Mouse (Mus musculus) yolk sac, embryonic 10.5 days (tissue): ENCODE data around the gene Kmt2c.

Source experiments
- DNase-seq: peaks from one replicate; pipeline ENCODE4 v3.0.0-alpha.2; 2017; ENCODE audit warnings: low spot score

Kmt2c gene

DNA sequence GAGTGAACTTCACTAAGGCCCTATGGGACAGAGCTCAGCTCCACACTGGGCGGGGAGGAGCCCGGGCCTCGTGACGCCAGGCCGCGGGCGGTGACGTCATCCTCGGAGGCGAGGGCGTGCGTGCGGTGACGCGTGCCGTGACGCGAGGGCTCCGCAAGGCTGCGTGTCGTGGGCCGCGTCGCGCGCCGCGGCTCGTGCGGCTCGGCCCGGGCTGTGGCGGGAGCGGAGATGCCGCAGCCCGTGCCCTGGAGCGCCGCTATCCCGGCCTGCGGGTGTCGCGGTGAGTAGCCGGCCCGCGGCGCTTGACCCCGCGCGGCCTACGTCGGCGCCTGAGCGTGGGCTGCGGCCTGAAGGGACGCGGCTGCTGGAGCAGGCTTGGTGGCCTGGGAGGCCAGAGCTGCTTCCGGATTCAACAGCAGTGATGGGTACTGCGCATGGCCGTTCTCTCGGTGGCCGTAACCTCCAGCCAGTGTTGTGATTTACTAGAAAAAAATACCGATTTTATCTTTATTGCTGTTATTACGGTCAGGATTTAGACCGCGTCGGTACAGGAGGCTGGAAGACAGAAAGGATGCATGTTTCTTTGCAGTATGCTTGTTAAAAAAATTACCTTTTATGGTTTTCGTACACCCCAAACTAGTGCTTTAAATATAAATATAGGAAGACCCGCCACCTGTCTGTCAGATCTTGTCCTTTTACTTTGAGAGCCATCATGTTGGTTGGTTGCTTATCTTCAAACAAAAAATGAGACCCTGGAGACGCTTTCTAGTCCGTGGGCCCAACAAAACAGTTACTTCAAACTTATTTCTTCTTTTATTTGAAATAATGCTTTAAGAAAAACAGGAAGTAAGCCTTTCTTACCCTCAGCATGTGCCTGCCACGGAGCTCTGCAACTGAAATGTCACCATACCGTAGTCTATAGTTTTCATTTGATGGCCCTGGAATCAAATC is 275.6 kb downstream of the Kmt2c start, which contains the start of gene E130116L18Rik:
Gene E130116L18Rik (minus strand): TSS at position 402 of the 951 bp plus-strand sequence.
- DNase-seq, result peak; percentile 85
